Mouse (Mus musculus): ENCODE results near the gene Faf1.
"Not testable (repeated sequence)": the region's sequence is repeated elsewhere in the genome, so short reads cannot be mapped to it uniquely, and the experiment has no call there.

The Faf1 gene

DNA sequence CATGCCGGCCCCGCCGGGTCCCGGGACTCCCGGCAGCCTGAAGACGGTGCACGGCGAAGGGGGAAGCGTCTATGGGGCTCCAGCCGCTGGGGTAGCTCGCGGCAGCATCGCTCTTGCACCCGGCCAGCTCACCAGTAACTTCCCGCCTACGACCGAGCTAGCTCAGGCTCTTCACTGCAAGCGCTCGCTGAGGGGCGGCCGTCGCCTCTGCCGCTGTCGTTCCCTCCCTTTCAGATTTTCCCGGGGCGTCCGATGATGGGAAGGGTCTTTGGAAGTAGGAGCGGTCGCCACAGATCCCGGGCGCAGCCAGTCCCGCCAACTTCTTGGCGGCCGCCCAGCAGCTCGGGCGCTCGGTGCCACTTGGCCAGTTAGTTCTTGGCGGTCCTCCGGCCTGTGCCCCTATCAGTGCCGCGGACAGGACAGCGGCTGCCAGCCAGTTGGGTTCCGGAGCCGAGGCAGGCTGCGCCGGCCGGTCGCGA, 10.4 kb upstream of the Faf1 start:
- peak; percentile 80 for DNase-seq

DNA sequence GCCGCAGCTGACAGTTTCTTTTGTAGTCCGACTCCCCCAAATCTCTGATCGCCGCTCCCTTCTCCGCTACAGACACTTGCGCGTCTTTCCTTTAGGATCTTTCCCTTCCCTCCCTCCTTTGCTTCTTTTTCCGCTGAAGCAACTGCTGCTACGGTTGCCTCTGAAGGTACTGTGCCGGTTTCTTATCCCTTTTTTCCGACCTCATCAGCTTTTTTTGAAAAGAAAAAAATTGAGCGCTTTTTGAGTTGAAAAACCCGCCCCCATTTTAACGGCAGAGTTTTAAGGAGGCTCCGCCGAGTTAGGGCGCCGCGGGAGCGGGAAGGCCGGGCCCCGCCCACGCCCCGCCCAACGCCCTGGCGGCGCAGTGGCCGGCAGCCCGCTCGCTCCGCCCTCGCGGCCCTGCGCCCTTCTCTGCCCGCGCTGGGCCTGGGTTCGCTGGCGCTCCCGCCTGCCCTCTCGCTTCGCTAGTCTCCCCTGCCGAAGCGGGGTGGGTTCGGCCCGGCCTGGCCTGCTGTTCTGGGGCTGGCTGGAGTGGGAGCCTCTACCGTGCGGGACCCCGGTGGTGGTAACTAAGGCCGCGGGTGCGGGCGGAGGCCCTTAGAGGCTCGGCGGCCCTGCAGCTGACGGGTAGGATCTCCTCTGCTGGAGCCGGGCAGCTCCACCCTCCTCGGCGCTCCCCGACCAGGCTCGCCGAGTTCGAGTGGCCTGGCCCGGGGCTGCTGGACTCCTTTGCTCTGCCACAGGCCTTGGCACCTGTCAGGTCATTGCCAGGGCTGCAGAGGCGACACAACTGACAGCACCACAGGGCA, 9.7 kb upstream of the Faf1 start, which contains the start of gene Cdkn2c:
Gene Cdkn2c (minus strand): TSS at position 729 of the 809 bp plus-strand sequence.
- peak; percentile 95 for DNase-seq

DNA sequence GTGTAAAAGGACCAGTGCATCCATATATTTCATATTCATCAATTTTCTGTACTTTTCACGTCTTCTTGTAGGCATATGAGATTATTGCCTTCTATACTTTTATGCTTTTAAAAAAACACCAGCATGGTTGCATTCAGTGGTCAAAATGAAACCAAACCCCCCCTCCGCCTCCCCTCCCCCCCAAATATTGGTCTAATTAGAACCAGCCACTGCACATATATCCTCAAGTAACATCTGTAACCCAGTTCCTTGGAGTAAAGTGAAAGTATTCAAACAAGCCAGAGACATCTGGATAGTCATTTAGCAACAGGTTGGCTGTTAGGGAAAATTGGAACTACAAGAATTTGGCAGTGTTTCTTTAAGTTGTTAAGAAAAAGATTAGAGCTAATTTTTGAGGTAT, 8.9 kb upstream of the Faf1 start:
- DNase-seq, result no peak

DNA sequence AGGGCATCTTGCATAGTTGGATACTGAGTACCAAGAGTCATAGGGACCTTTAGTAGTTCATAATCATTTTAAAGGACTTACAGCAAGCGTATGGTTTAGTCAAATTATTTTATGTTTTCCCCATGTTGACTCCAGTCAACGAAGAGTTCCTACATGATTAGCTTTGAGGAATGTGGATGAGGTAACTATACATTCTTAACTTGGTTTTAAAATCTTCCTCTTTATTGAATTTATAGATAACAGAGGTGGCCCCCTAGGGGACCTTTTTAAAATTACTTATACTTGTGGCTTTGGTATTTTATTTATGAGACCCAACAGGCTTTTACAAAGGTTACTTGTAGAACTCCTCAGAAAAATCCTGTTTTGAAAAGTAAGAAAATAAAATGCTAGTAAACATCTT, 6.2 kb upstream of the Faf1 start:
- no peak for DNase-seq

DNA sequence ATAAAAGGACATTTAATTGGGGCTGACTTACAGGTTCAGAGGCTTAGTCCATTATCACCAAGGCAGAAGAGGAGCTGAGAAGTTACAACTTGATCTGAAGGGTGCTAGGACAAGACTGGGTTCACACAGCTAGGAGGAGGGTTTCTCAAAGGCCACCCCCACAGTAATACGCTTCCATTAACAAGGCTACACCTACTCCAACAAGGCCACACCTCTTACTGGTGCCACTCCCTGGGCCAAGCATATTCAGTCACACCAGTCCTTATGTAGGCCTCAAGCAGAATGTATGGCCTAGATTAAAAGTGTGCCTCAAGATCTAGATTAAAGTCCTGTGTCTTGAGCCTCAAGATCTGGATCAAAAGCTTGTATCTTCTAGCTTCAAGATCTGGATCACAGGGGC, 4.4 kb upstream of the Faf1 start:
- no peak for DNase-seq

DNA sequence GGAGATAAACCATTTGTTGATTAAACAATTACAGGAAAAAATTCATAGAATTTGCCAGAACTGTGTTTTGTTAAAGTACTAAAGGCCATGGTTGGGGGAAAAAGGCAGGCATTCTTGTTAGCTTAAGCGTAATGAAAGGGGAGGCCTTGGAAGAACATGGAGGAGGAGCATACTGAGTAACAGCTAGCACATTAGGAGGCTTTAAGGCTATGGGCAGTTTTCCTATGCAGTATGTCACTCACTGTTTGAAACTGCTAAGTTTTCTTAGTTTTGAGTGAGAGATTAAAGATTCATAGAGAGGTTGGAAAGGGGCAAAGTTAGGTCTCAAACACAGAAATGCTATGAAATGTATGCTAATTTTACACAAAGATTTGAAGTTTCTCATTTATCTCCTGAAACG, 2.3 kb upstream of the Faf1 start:
- DNase-seq, result no peak

DNA sequence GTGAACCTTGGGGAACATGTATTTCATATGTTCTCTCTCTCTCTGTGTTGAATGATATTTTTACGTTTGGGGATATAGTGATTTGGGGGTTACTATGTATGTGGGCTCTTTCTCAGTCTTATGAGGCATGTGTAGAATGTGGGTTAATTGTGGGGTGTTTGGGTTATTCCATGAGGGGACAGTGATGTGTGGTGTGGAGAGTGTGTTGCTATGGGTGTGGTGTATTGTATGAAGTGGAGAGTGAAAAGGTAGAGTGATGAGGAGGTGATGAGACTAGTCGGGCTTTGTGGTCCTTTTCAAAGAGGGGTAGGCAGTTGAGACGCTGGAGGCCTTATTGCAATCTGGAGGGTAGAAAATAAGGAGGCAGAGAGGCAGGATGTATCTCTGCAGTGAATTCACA, 833 bp downstream of the Faf1 start:
- DNase-seq, result no peak

DNA sequence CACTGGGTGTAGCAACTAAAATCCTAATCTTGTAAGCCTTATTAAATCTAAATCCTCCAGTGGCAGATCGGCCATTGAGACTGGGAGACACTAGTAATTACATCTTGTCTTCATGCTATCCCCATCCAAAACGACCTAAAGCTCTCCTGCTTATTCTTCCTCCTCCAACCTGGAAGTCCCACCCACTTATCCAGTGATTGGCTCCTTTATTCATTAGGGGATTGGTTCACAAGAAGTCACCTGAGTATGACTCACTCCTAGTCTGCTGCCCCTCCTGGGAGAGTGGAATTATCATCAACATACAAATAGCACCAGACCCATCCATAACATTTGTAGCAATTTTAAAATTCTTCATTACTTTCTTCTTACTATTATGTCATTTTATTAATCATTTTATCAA, 7.2 kb downstream of the Faf1 start:
- no peak for DNase-seq

DNA sequence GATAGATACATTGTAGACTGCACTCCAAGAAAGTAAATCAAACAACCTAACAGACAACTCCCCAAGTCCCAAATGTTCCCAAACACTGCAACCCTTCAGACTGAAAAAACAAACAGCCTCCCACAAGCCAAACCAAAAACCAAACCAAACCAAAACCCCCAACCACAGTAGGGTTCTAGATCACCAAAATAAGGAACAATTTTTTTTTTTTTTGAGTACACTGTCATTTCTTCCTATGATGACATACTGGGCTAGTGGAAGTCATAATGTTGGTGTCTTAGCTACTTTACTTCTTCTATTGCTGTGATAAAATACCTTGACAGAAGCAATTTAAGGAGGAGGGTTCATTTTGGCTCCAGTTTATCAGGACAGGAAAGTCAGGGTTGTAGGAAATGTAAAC, 16.3 kb downstream of the Faf1 start:
- no peak for DNase-seq

DNA sequence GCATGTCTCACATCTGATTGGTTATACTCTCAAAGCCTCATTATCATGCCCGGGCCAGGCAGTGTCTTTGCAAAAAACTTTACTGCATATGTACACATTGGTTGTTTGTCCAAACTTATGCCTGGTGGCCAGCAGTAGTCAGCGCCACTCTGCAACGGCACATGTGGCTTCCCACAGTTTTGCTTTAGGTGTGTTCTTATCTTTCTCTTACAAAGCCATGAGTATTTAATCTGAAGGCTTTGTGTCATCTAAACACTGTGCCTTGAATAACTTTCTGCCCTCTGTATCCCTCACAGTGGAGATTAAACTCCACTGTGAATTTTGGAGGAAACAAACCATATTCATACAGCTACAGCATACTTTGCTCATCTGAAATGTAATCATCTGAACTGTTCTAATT, 24.3 kb downstream of the Faf1 start:
- not testable (repeated sequence) for DNase-seq

DNA sequence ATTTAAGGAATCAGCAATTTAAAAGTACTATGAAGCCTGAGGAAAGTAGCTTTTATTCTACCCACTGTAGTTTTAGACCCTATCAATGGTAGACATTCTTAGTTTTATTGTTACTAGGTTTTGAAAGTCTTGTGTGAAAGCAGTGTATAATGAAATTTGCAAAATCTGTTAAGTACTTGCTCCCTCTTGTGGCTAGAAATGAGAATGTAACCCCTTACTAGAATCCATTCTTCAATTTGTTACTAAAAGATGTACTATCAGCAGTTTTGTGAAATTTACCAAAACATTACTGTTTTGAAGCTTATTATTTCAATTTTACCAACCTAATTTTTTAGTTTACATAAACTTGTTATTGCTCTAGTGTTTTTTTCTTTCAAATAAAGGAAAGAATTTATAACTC, 27.2 kb downstream of the Faf1 start:
- no peak for DNase-seq

DNA sequence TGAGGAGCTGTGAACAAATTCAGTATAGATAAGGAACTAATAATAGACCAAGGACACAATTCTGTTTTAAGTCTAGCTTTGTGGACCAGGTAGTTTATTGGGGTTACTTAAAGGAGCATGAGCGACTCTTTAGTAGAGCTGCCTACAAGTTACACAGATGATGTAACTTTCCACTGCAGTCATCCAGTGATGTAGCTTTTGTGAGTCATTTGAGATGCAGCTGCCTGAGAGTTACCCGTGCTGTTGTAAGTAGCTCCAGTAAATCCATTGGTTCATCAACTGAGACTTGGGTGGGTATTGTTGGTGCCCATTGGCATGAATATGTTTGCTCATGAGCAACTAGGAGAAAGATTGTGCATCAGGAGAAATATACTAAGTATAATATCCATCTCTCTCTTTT, 29.0 kb downstream of the Faf1 start:
- DNase-seq, result no peak

DNA sequence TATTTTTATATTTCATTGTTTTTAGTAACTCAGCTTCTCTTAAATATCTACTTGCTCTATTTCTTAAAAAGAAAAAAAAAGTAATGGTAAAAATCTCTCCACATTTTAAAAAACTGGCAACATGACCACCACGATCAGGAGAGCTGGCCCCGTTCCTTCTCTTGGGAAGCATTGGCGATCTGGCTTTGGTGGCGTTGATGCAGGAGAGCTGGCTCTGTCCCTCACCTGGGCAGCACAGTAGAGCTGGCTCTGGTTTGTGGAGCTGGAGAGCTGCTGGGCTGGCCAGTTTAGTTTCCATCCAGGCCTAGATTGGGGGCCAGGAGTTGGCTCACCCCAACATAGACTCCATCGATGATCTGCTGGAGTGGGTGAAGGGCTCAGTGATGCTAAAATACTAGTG, 42.9 kb downstream of the Faf1 start:
- DNase-seq, result no peak

DNA sequence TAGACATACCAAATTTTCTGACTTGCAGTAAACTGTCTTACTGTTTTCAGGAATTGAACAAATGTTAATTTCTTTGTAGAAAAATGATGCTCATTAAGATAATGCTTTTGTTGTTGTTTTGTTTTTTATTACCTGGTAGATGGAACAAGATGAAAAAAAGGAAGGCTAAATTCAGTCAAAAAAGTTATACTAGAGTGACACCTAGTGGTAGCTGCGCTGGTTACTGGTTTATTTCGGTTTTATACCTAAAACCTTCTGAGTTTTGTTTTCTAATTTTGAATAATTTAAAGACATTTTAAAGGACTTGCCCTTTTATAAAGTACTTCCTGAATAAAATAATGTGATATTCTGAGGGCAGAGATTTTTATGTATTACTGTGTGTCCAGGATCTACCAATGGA, 52.9 kb downstream of the Faf1 start:
- DNase-seq, result no peak

DNA sequence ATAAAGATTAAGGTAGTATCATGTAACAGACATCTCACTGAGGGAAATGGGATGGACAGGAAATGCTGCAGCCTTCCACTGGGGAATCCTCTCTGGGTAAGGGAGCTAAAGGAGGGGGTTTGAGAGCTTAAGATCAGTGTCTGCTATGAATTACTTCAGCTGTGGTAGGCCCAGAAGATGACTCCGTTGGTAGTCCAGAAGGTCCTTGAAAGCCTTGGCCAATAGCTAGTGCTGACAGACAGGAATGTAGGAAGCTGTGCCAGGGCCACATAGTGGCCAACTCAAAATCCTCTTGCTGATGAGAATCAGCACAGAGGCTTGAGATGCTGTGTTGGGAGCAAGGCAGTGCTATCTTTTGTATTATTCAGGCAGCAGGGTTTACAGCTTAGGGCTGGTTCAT, 59.4 kb downstream of the Faf1 start:
- no peak for DNase-seq

DNA sequence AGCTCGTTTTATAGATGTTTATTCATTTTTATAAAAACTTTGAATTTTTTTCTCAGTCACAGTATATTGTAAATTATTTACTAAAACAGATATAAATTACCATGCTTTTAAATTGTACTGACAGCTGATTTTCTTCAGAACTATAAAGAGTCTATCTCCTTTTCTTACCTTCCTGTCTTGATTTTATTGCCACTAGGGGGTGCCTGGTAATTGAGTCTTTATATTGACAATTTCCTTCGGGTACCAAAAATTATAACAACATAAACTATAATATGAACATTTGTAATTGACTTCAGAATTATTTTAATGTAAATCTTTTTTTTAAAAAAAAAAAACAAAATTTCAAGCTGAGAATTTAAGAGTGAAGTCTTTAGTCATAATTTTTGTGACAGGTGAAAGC, 67.6 kb downstream of the Faf1 start:
- DNase-seq, result no peak

DNA sequence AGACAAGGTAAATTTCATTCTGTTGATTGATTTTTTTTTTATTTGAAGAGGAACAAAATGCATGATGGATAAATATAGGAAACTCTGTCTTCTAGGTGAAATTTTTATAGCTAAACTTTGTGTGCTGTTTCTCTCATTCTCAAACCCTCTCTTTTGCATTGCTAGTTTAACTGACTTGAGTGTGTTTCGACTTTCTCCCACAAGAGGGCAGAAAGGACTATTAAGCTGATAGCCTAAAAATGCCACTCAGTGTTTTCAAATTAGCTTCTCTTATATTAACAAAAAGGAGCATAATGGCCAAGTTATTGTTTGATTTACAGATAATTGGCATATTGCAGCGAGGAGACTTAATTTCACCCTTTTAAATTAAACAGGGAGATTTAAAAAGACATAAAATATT, 82.6 kb downstream of the Faf1 start:
- DNase-seq, result no peak

DNA sequence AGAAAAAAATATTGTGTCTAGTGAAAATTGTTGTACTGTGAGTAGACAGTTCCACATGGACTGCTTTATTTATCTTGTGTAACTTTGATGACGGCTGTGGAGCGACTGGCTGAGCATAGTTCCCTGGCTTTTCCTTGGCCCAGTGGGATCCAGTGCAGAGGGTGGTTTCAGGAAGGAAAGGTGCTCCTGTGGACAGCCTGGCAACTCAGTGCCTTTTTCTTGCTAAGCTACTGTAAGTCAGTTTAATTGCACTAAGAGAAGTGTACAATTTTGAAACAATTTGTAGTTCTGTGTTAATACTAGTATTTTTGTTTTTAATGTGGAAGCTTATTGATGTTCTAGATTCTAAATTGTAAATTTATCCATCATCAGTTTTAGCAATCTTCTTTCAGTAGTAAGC, 83.5 kb downstream of the Faf1 start:
- DNase-seq, result no peak

DNA sequence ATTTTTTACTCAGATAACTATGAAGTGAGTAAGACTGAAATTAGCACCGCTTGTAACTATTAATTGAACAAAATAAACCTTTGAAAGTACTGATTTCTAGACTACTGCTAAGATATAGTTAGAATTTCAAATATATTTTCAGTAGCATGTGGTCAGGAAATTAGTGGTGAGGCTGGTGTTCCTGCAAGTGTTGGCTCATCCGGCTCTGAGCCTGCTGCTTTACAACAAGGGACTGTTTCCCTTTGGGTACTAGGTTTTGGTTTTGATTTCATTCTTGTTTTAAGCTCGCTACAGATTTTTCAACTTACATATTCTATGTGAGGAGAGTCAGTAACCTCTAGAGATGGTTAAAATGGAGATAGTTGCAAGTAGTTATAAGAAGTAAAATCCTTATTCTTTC, 84.1 kb downstream of the Faf1 start:
- no peak for DNase-seq

DNA sequence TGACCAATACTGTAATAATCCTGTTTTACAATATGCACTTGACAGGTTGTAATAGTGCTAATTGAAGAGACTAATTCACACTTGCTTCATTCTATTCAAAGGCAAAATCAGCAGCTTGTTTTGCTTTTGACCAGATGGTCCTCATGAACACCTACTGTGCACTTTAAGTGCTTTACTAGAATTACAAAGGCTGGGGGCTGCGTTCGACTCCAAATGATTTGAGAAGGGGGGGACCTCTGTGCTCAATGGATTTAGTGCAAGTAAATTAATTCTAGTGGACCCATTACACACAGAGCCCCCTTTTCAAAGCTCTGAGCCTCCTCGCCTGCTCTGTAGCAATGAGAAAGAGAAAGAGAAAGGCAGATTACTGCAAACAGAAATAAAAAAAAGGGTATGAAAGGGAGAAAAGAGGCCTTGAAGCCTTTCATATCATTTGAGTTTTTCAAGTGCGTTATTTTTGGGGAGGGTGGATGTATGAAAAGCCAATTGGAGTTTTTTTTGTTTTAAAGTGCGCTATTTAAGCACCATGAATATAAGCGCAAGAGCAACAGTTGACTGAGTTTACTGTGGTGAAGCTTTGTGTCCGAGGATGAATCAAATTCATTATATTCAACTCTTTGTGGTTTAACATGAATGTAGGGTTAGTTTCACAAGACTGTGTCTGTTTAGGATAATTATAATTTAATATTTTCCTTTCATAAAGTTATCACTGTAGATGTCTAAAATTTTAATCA, 86.5 kb downstream of the Faf1 start:
- DNase-seq, result no peak

DNA sequence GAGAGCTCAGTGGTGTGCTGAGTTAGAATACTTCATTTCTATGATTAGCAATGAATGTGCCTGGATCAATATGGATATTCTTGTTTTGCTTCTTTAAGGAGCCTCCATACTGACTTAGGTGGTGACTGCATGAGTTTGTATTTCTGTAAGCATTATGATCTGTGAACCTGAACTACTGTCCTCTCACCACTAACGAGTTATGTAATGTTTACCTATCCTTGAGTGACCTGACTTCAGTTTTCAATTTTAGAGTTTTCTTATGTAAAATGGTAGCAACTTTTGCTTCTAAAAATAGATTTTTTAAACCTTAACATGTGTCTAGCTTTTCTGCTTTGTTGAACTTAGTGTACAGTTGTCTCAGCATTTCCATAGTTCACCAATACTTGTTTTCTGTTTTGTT, 92.7 kb downstream of the Faf1 start:
- no peak for DNase-seq

DNA sequence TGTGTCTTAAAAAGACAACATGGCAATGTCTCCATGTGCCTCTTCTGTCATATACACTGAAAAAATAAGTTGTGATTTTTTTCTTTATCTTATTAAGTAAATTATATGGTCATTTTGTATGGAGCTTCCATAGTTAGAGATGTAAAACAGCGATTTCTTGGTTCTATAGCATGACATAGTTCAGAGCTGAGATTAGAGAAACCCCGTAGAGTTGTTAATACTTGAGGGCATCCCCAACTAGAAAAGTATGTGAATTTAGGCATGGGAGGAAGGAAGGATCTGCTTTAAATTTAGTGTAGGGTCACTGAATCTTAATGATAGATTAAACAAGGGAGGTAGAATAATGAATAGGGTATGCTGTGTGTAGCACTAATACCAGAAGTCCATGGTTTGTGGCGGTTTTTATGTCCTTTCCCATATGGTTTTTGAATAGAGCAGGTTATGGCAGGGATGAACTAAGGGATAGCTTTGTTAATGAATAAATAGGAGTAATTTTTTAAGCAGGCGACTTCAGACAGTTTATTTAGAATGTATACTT, 106.3 kb downstream of the Faf1 start:
- no peak for DNase-seq

DNA sequence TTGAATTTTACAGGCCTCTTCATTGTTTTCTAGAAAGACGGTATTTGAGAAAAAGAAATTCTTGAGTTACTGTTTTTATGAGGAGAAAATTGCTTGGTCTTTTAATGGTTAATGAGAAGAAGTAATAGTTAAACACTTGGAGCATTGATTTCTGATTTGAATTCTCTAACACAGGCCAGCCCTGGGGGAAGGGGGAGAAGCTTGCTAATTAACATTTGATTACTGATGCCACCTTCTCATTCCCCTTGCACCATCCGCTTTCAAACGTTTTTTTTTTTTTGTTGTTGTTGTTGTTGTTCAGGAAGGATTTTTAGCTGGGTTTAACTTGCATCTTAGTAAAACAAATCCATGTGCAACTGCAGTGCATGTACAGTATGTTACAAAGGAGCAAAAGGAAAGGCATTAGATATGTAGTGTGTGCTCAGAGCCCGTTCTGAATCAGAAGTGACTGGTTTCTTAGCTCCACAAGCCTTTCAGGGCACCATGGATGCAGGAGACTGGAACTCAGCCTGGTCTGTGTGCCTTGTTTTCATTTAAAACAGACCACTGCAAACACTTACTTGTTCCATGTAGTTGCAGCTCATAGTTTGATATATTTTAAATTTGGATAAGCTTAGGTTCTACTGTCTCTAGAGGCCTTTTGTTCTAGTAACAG, 113.1 kb downstream of the Faf1 start:
- DNase-seq, result no peak

DNA sequence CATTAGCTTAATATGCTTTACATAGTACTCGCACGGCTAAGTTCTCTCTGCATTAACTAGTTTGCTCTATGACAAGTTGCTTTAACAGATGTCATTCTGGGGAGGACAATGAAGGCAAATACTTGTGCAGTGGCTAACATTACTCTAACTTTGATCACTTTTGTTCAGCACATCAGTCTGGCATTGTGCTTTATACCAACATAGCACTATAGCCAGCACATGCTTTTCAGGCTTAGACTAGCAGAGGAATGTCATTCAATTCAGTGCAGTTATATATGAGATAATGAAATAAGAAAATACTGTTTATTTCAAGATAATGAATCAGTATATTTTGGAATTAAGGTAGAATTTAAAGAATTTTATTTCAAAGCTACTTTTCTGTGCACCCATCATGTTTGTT, 115.9 kb downstream of the Faf1 start:
- no peak for DNase-seq

All from kidney, adult 18-20 months (tissue).